Mouse (Mus musculus) heart, embryonic 14.5 days (tissue): ENCODE measurements around the gene Hnrnpul1. TPM values are rescaled to one million over a fixed set of nuclear protein-coding genes. Genes with fewer than 3 reads are reported as not detected.

Experiments used
- ATAC-seq: fragments of 200-750 bp; cut with Nextera tagmentation; 2 replicates; pipeline ENCODE4 v1.8.0; 2017; ENCODE audit warnings: low read depth, moderate TSS enrichment; ENCODE audit not compliant: insufficient number of reproducible peaks, insufficient read depth, low FRiP score
- H3K27ac ChIP-seq, 2 experiments: fragments of 200-500 bp in 1 of 2; fragments of 300-500 bp in 1 of 2; sonication (generic) in 1 of 2; replicated peaks in 1 of 2; 2 replicates each; pipeline ENCODE4 v1.5.1; 2012 to 2014; ENCODE audit warnings: low read depth in 2 of 2, low read length in 2 of 2, control low read depth in 1 of 2, mild to moderate bottlenecking in 1 of 2, mixed read lengths in 1 of 2; ENCODE audit not compliant: control insufficient read depth in 1 of 2, insufficient read depth in 1 of 2
- H3K27me3 ChIP-seq: fragments of 300-500 bp; sonication (generic); 2 replicates; pipeline ENCODE4 v1.6.1; 2014; ENCODE audit warnings: mild to moderate bottlenecking, low read length, control low read depth; ENCODE audit not compliant: control insufficient read depth, insufficient read depth
- H3K36me3 ChIP-seq: fragments of 300-500 bp; sonication (generic); 2 replicates; pipeline ENCODE4 v1.6.1; 2014; ENCODE audit warnings: mild to moderate bottlenecking, control low read depth, low read length, mixed read lengths; ENCODE audit not compliant: control insufficient read depth, insufficient read depth
- H3K4me1 ChIP-seq, 2 experiments: fragments of 200-500 bp in 1 of 2; fragments of 300-500 bp in 1 of 2; sonication (generic) in 1 of 2; 2 replicates each; pipeline ENCODE4 v1.6.1; 2012 to 2014; ENCODE audit warnings: low read length in 2 of 2, control low read depth in 1 of 2, mixed read lengths in 1 of 2; ENCODE audit not compliant: control insufficient read depth in 2 of 2, insufficient read depth in 2 of 2
- H3K4me2 ChIP-seq: fragments of 300-500 bp; sonication (generic); 2 replicates; pipeline ENCODE4 v1.6.1; 2014; ENCODE audit warnings: mild to moderate bottlenecking, low read length
- H3K4me3 ChIP-seq, 2 experiments: fragments of 200-500 bp in 1 of 2; fragments of 300-500 bp in 1 of 2; sonication (generic) in 1 of 2; 2 replicates each; pipeline ENCODE4 v1.5.1; 2012 to 2014; ENCODE audit warnings: low read length in 2 of 2, mild to moderate bottlenecking in 2 of 2, control low read depth in 1 of 2, low read depth in 1 of 2, moderate library complexity in 1 of 2; ENCODE audit not compliant: control insufficient read depth in 1 of 2, insufficient read depth in 1 of 2
- H3K9ac ChIP-seq: fragments of 300-500 bp; sonication (generic); 2 replicates; pipeline ENCODE4 v1.6.1; 2014; ENCODE audit warnings: mild to moderate bottlenecking, low read length
- H3K9me3 ChIP-seq: fragments of 300-500 bp; sonication (generic); 2 replicates; pipeline ENCODE4 v1.6.1; 2016; ENCODE audit warnings: low read length, control low read depth; ENCODE audit not compliant: control insufficient read depth
- WGBS: fragments of 180-500 bp; shearing (Covaris S2); extraction: QIAGEN DNeasy Blood & Tissue Kit; methylation state at CpG from one replicate; pipeline ENCODE4 v1.1.7; 2014; 5-methylcytosine and 5-hydroxymethylcytosine counted together
- polyA plus RNA-seq: library from polyadenylated mRNA; unstranded; fragments of >200 nt; fragmentation: Nextera tagmentation; extraction: Ambion mirVana; gene quantifications from 2 replicates; pipeline ENCODE4 v1.2.1, GENCODE M21; 2014

The Hnrnpul1 gene
- polyA plus RNA-seq, 1 experiment from 2014 or later, result 50.9 TPM

DNA sequence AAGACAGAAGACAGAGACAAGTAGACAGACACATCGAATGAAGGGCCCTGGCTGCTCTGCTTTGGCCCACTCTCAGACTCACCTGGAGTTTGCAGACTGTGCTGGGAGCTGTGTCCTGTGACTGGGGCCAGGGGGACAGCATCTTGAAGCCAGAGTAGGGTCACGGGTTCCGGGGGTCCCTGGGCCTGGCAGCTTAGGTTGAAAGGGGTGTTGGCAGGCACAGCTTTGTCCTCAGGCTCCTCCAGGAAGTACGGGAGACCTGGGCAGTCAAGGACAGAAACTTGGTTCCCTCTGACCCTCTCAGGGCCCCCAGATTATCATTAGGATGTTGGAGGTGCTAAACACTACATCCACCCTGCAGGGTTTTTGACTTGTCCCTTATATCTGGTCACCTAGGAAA, 31.2 kb upstream of the Hnrnpul1 start:
- Histone ChIP-seq H3K4me1 (peaks cover 31 to 47% of the 10 kb centered on the region in 2 experiments), H3K4me2 (no peak overlapping the region), H3K9me3 (no peaks in the 10 kb centered on the region), H3K4me3 (no peak overlapping the region), H3K9ac (no peak overlapping the region; the same call in 1 of the 2 replicates), H3K27me3 (no peaks in the 10 kb centered on the region), H3K36me3 (0 out of 2 replicates have a peak, but pooled peaks cover 4% of the 10 kb centered on the region), H3K27ac (no peak overlapping the region)
- ATAC-seq, result no peak
- 63% methylated on average over 4 of the region's 4 CpGs for WGBS

DNA sequence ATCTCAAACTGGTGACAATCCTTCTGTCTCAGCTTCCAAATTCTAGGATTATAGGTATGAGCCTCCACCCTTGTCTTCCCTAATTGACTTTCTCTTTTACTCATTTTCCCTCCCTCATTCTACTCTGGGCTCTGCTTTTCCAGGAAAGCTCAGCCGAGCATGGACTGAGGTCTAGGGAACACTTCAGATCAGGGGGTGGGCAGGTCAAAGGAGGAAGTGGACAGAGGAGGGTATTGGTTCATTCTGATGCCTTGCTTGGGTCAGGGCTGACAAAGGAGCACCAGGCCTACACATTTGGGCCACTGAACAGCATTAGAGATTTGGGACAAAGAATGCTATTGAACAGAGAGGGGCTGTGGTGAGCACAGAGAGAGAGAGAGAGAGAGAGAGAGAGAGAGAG, 30.3 kb upstream of the Hnrnpul1 start:
- Histone ChIP-seq H3K27me3 (no peaks in the 10 kb centered on the region), H3K4me1 (peaks cover 28 to 47% of the 10 kb centered on the region in 2 experiments), H3K27ac (no peak overlapping the region), H3K36me3 (0 out of 2 replicates have a peak, but pooled peaks cover 5% of the 10 kb centered on the region), H3K9ac (no peak overlapping the region), H3K4me2 (no peak overlapping the region), H3K9me3 (no peaks in the 10 kb centered on the region), H3K4me3 (no peak overlapping the region)
- ATAC-seq, result no peak
- WGBS, result 56% methylated on average over 1 of the region's 1 CpGs

DNA sequence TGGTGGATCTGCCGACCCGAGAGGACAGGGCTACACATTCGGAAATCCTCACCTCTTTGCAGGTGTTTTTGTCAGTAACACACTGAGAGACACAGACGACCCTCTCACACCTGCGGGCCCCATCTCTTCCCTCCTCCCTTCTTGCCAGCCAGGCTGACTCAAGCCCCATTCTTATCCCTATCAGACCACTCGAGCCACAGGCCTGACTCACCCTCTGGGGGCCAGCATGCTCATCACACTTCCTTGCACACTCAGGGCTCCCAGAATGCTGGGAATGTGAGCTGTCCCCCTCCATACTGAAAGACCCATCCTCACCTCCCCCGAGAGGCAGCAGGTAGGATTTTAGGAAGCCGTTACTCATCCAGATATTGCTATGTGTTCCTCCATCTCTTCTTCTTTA, 29.2 kb upstream of the Hnrnpul1 start:
- peaks cover 24 to 42% of the 10 kb centered on the region in 2 experiments for H3K4me1 ChIP-seq
- no peak for ATAC-seq
- no peaks in the 10 kb centered on the region for H3K9me3 ChIP-seq
- H3K4me2 ChIP-seq, result no peak overlapping the region
- H3K27me3 ChIP-seq, result no peaks in the 10 kb centered on the region
- no peak overlapping the region for H3K27ac ChIP-seq
- no peak overlapping the region for H3K4me3 ChIP-seq
- H3K9ac ChIP-seq, result no peak overlapping the region
- peaks cover 5% of the 10 kb centered on the region; the same call in 1 of the 2 replicates for H3K36me3 ChIP-seq
- 32% methylated on average over 8 of the region's 8 CpGs for WGBS

DNA sequence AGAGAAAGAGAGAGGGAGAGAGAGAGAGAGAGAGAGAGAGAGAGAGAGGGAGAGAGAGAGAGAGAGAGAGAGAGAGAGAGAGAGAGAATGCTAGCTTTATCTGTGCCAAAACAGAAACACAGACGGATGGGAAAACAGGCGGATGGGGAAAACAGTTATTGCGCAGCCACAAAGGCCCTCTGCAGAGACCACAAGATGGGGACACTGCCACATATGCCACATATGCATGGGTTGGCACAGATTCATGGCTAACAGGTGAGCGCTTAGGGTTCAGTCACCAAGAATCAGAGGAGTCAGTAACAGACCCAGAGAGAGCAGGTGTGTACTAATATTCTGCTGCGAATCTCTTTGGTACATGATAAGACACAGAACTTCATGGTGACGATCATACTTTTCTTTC, 28.2 kb upstream of the Hnrnpul1 start:
- no peak overlapping the region for H3K4me2 ChIP-seq
- H3K9ac ChIP-seq, result no peak overlapping the region
- no peak for ATAC-seq
- H3K27me3 ChIP-seq, result no peaks in the 10 kb centered on the region
- H3K9me3 ChIP-seq, result no peaks in the 10 kb centered on the region
- H3K36me3 ChIP-seq, result peaks cover 15% of the 10 kb centered on the region
- H3K27ac ChIP-seq, result no peak overlapping the region
- no peak overlapping the region for H3K4me3 ChIP-seq
- peaks cover 22 to 39% of the 10 kb centered on the region in 2 experiments for H3K4me1 ChIP-seq
- WGBS, result 64% methylated on average over 6 of the region's 6 CpGs

DNA sequence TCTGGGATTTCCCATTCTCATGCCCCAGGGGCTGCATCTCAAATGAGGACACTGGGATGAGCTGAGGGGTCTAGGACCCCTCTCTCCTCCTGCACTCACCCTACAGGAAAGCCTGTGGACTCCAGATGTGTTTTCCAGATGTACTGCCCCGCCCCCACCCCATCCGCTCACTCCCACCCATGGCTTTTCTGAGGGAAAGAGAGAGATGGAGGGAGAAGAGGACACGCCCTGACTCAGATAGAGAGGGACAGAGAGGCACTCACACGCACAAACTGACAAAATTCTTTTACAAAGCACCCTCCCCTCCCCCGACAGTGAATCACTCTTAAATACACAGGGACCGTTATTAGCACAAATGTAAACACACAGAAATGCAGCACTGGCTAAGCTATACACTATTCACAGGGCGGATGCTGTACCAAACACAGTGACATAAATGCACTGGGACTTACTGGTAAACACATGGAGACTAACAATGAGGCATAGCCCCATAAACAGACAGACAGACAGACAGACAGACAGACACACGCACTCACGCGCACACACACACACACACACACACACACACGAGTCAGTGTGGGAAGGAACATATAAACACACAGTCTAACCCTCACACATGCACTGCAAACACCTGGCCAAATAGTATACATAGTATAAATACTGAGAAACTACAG, 27.5 kb upstream of the Hnrnpul1 start:
- H3K4me2 ChIP-seq, result peak overlapping the region; percentile 85
- peak overlapping the region in 1 of 2 experiments; percentile 59; a peak in 2 of 4 replicates for H3K27ac ChIP-seq
- peak overlapping the region; percentile 66 for H3K9ac ChIP-seq
- WGBS, result 43% methylated on average over 11 of the region's 11 CpGs
- peak; percentile 28; the same call in 1 of the 2 replicates for ATAC-seq
- H3K9me3 ChIP-seq, result no peaks in the 10 kb centered on the region
- H3K4me1 ChIP-seq, result peaks cover 16 to 33% of the 10 kb centered on the region in 2 experiments
- no peaks in the 10 kb centered on the region for H3K27me3 ChIP-seq
- H3K36me3 ChIP-seq, result peaks cover 17% of the 10 kb centered on the region
- H3K4me3 ChIP-seq, result peak overlapping the region; percentile 31 to 34

DNA sequence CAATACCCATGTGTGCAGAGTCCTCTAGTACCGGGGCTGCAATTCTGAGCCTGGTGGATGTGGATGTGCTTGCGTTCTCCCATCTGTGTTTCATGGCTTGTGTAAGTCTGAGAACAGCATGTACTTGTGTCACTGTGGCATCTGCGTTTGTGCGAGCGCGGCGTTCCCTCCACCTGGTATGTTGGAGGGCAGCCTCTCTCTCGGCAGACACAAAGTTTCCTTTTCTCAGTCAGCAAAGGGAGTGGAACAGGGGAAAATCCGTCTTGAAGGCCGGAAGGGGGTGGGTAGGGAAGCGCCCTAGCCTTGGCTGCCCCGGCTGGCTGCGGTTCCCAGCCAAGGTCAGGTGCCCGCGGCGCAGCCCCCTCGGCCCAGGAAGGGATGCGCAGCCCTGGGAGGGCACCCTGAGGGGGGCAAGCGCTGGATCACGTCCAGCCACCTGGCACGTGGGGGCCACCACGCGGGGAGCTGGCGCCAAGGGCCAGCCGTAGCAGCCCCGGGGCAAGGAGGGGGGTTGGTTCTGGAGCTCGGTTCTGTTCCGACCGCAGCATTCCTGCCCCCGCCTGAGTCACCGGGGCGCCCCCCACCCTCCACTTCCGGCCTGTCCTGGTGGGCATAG, 26.9 kb upstream of the Hnrnpul1 start:
- peak; percentile 31; the same call in 1 of the 2 replicates for ATAC-seq
- Histone ChIP-seq H3K9me3 (no peaks in the 10 kb centered on the region), H3K4me1 (peaks cover 12 to 27% of the 10 kb centered on the region in 2 experiments), H3K4me3 (peak overlapping the region; percentile 31 to 34), H3K27ac (peak overlapping the region in 1 of 2 experiments; percentile 59; a peak in 2 of 4 replicates), H3K9ac (peak overlapping the region; percentile 66), H3K36me3 (peaks cover 17% of the 10 kb centered on the region), H3K4me2 (peak overlapping the region; percentile 85), H3K27me3 (no peaks in the 10 kb centered on the region)
- 13% methylated on average over 30 of the region's 33 CpGs for WGBS

DNA sequence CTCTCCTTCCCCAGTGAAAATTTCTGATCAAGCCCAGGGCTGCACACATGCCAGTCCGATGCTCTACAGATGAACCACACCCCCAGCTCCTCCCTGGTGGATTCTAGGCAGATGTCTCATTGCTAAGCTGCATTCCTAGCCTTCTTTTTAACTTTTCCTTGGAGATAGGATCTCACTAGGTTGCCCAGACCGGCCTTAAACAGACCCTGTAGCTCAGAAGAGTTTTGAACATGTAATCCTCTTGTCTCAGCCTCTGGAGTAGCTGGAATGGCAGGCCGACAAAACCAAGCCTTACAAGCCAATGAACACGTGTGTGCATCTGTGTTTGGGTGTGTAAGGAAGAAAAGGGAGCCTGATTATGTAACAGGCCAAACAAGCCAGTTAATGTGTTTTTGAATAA, 26.2 kb upstream of the Hnrnpul1 start:
- Histone ChIP-seq H3K27me3 (no peaks in the 10 kb centered on the region), H3K9me3 (no peaks in the 10 kb centered on the region), H3K36me3 (peaks cover 22% of the 10 kb centered on the region), H3K27ac (no peak overlapping the region; a peak in 1 of 4 replicates), H3K4me2 (no peak overlapping the region; the same call in 1 of the 2 replicates), H3K4me1 (peaks cover 12 to 27% of the 10 kb centered on the region in 2 experiments), H3K9ac (no peak overlapping the region), H3K4me3 (no peak overlapping the region)
- no peak for ATAC-seq
- WGBS, result 61% methylated on average over 4 of the region's 4 CpGs
